Mouse (Mus musculus): ENCODE measurements around the gene Veph1.

DNA sequence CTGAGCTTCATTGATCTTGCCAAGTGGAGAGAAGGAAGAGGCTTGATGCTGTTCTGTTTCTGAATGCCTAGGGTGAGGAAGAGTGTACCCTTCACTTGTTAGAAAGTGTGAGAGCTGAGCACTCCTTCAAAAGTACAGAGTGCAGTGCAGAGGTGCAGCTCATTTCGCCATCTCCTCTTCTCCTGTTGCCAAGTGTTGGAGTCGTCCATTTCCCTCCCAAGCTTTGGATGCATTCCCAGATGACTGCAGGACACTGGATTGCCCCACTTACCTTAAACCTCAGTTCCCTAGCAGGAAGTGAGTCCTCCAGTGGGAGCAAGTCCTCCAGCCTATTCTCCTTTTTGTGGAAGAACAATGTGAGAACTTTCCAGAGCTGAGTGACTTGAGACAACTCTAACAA lies 263.3 kb downstream of the Veph1 start:
- TF ChIP-seq CTCF (IDR thresholded peaks at IDR 0.05; ENCODE audit: low read depth, low read length), result no peak
- TF ChIP-seq GATA1 (IDR thresholded peaks at IDR 0.05; ENCODE audit: borderline replicate concordance, low read length), result no peak
- no peak for TF ChIP-seq POLR2AphosphoS5 (IDR thresholded peaks at IDR 0.05; ENCODE audit: insufficient replicate concordance, low read depth, low read length)
